Mouse (Mus musculus): ENCODE results near the gene Galk2. TPM values are rescaled to one million over a fixed set of nuclear protein-coding genes. Genes with fewer than 3 reads are reported as not detected.
A peak's percentile ranks its signal among the peaks of the same experiment; 100 is the strongest.

Galk2 gene
- polyA plus RNA-seq, 1 experiment from 2014 or later = 43.6 TPM

DNA sequence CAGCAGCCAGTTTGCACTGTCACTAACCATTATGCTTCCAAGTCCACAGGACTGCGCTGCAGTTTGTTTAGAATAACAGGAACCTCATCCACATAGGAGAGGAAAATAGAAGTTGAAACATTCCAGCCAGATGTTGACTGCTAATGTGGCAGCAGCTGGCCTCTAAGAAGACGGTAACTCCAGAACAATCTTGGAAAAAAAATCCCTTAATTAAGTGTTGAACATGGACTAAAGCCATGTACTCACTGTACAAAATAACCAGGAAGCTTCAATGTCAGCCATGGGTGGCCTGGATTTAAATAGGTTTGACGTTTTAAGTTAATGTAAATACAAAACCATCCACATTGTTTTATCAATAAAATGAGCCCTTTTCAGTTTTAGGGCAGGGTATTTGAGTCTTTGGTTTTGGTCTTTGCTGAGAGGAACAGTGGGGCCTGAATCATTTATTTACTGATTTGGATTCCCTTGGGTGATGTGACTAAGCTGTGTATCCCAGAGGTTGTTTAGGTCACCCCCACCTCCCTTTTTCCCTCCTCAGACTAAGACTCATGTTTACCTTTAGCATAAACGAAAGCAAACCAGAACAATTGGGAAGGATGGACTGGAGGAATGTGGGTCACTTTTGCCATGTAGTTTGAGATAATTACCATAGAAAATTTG, 47.6 kb downstream of the Galk2 start:
- 58% methylated on average over 4 of the region's 4 CpGs for WGBS
- Histone ChIP-seq H3K4me1 (no peaks in the 10 kb centered on the region), H3K27me3 (no peaks in the 10 kb centered on the region), H3K27ac (no peak overlapping the region), H3K4me2 (no peak overlapping the region), H3K9me3 (no peaks in the 10 kb centered on the region), H3K36me3 (peaks cover 13% of the 10 kb centered on the region; the same call in 1 of the 2 replicates), H3K4me3 (no peak overlapping the region), H3K9ac (no peak overlapping the region)
- ATAC-seq (ENCODE audit: insufficient number of reproducible peaks, low FRiP score, low TSS enrichment, low read depth) = no peak

GRCm38 (mm10) chr2:125907580-125908255, 48.8 kb downstream of the Galk2 start:
- H3K4me1 ChIP-seq = no peaks in the 10 kb centered on the region
- H3K9me3 ChIP-seq = no peaks in the 10 kb centered on the region
- no peak overlapping the region for H3K4me2 ChIP-seq
- H3K27ac ChIP-seq = no peak overlapping the region
- H3K4me3 ChIP-seq = no peak overlapping the region
- H3K27me3 ChIP-seq = no peaks in the 10 kb centered on the region
- H3K9ac ChIP-seq = no peak overlapping the region
- peaks cover 10% of the 10 kb centered on the region; the same call in 1 of the 2 replicates for H3K36me3 ChIP-seq
- 79% methylated on average over 4 of the region's 4 CpGs for WGBS
- ATAC-seq (ENCODE audit: insufficient number of reproducible peaks, low FRiP score, low TSS enrichment, low read depth) = no peak

GRCm38 (mm10) chr2:125914167-125914566, 55.3 kb downstream of the Galk2 start:
- Histone ChIP-seq H3K4me3 (no peak overlapping the region), H3K9me3 (no peaks in the 10 kb centered on the region), H3K4me2 (no peak overlapping the region), H3K36me3 (no peaks in the 10 kb centered on the region), H3K9ac (no peak overlapping the region), H3K4me1 (0 out of 2 replicates have a peak, but pooled peaks cover 10% of the 10 kb centered on the region), H3K27me3 (no peaks in the 10 kb centered on the region), H3K27ac (peak overlapping the region; percentile 64)
- 36% methylated on average over 1 of the region's 1 CpGs for WGBS
- peak; percentile 55; the same call in 1 of the 2 replicates for ATAC-seq (ENCODE audit: insufficient number of reproducible peaks, low FRiP score, low TSS enrichment, low read depth)

DNA sequence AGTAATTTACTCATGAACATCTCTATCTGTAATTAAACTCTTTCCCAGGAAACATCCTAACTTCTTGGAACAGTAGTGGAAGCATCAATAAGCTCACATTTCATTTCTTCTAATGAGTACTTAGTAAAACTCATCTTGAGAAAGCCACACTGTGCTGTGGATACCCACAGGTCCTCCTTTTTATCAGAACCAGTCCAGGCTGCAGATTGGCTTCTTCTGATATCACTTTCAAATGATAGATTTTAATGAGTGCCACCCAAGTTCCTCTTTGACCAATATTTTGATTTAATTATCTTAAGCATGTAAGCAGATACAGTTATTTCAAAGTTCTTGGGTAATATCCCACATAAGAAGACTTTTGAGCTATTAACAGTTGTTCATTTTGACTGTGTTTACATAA, 55.8 kb downstream of the Galk2 start:
- Histone ChIP-seq H3K4me2 (no peak overlapping the region), H3K9ac (no peak overlapping the region)
- ATAC-seq (ENCODE audit: insufficient number of reproducible peaks, low FRiP score, low TSS enrichment, low read depth) = no peak

GRCm38 (mm10) chr2:125916652-125917296, 57.9 kb downstream of the Galk2 start:
- 55% methylated on average over 11 of the region's 11 CpGs for WGBS
- Histone ChIP-seq H3K4me2 (no peak overlapping the region), H3K36me3 (peaks cover 3% of the 10 kb centered on the region; the same call in 1 of the 2 replicates), H3K4me3 (no peak overlapping the region), H3K9ac (no peak overlapping the region), H3K9me3 (no peaks in the 10 kb centered on the region), H3K27me3 (no peaks in the 10 kb centered on the region), H3K27ac (0 out of 2 replicates have a peak overlapping the region, but pooled peaks have one; percentile 5), H3K4me1 (0 out of 2 replicates have a peak, but pooled peaks cover 10% of the 10 kb centered on the region)
- peak; percentile 58 for ATAC-seq (ENCODE audit: insufficient number of reproducible peaks, low FRiP score, low TSS enrichment, low read depth)

More for the DNA sequence above, 55.8 kb downstream of the Galk2 start:
- Histone ChIP-seq H3K4me3 (no peak overlapping the region), H3K27ac (0 out of 2 replicates have a peak overlapping the region, but pooled peaks have one; percentile 43), H3K27me3 (no peaks in the 10 kb centered on the region), H3K36me3 (no peaks in the 10 kb centered on the region), H3K4me1 (0 out of 2 replicates have a peak, but pooled peaks cover 10% of the 10 kb centered on the region), H3K9me3 (no peaks in the 10 kb centered on the region)

DNA sequence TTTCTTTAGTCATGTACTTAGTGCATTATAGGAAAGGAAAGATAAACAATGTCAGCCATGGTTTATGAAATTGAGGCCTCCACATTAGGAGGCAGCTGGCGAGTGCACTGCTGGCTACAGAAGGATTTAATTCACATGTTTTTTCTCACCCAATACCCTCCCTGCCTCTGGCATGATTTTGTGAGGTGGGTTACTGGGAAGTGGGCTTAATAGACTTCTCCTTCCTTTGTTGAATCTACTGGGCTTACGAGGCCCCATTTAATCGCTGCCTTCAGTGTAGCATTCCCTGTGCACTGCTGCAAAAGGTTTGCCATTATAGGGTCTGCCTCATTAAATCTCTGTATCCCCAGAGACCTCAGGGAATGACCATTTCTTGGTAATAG, 58.4 kb downstream of the Galk2 start:
- Histone ChIP-seq H3K4me3 (no peak overlapping the region), H3K9me3 (no peaks in the 10 kb centered on the region), H3K36me3 (peaks cover 3% of the 10 kb centered on the region; the same call in 1 of the 2 replicates), H3K9ac (no peak overlapping the region), H3K27me3 (no peaks in the 10 kb centered on the region), H3K4me2 (no peak overlapping the region), H3K27ac (0 out of 2 replicates have a peak overlapping the region, but pooled peaks have one; percentile 5), H3K4me1 (0 out of 2 replicates have a peak, but pooled peaks cover 10% of the 10 kb centered on the region)
- no peak for ATAC-seq (ENCODE audit: insufficient number of reproducible peaks, low FRiP score, low TSS enrichment, low read depth)
- 36% methylated on average over 3 of the region's 3 CpGs for WGBS

GRCm38 (mm10) chr2:125921273-125921672, 62.4 kb downstream of the Galk2 start:
- Histone ChIP-seq H3K4me1 (peaks cover 11% of the 10 kb centered on the region), H3K9ac (no peak overlapping the region), H3K4me3 (no peak overlapping the region), H3K9me3 (no peaks in the 10 kb centered on the region), H3K4me2 (no peak overlapping the region), H3K27me3 (no peaks in the 10 kb centered on the region), H3K36me3 (peaks cover 3% of the 10 kb centered on the region; the same call in 1 of the 2 replicates), H3K27ac (no peak overlapping the region)
- 70% methylated on average over 5 of the region's 5 CpGs for WGBS
- ATAC-seq (ENCODE audit: insufficient number of reproducible peaks, low FRiP score, low TSS enrichment, low read depth) = no peak

- Histone ChIP-seq H3K4me3 (no peak overlapping the region), H3K4me1 (peaks cover 11% of the 10 kb centered on the region), H3K36me3 (peaks cover 3% of the 10 kb centered on the region; the same call in 1 of the 2 replicates), H3K27ac (no peak overlapping the region), H3K4me2 (no peak overlapping the region), H3K9me3 (no peaks in the 10 kb centered on the region), H3K27me3 (no peaks in the 10 kb centered on the region), H3K9ac (no peak overlapping the region)
- 89% methylated on average over 5 of the region's 5 CpGs for WGBS
- ATAC-seq (ENCODE audit: insufficient number of reproducible peaks, low FRiP score, low TSS enrichment, low read depth) = no peak
Observed at GRCm38 (mm10) chr2:125922149-125922548, 63.2 kb downstream of the Galk2 start.

DNA sequence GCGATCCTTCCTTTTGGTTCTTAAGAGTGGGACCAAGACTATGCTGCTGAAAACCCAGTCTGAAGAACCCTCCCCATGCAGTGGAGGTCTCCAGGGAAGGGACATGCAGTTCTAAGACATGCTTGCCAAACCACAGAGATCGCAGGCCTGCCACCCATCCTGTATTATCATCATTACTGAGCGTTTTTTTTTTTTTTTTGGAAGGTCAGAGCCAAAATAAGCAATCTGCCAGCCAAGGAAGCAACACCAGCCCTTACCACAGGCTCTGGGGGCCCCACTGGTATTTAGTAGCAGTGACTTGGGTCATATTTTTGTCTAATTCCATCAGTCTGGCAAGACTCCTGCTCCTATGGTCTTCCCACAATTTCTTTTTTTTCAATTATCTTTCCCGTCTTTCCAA, 64.0 kb downstream of the Galk2 start:
- Histone ChIP-seq H3K9ac (no peak overlapping the region), H3K27ac (0 out of 2 replicates have a peak overlapping the region, but pooled peaks have one; percentile 43), H3K36me3 (peaks cover 3% of the 10 kb centered on the region; the same call in 1 of the 2 replicates), H3K4me1 (peaks cover 6% of the 10 kb centered on the region), H3K4me3 (no peak overlapping the region), H3K27me3 (no peaks in the 10 kb centered on the region), H3K4me2 (no peak overlapping the region), H3K9me3 (no peaks in the 10 kb centered on the region)
- no peak for ATAC-seq (ENCODE audit: insufficient number of reproducible peaks, low FRiP score, low TSS enrichment, low read depth)
- 60% methylated on average over 4 of the region's 4 CpGs for WGBS

DNA sequence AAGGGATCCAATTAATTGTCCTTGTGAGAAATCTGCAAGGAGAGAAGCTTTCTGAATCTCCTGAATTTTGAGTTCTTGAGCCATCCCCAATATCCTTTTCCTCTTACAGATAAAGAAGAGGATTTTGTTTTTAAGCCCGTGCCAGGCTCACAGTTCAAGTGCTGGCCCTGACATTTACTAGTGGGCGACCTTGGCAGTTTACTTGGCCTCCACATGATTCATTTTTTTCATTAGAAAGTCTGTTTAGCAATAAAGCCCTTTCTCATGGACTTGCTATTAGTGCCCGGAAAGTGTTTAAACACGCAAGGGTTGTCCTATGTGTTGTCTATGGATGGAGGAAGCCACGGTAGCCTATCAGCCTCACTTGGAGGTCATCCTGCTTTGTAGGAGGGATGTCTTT, 64.4 kb downstream of the Galk2 start:
- H3K27ac ChIP-seq = no peak overlapping the region
- ATAC-seq (ENCODE audit: insufficient number of reproducible peaks, low FRiP score, low TSS enrichment, low read depth) = no peak
- no peaks in the 10 kb centered on the region for H3K27me3 ChIP-seq
- peaks cover 3% of the 10 kb centered on the region; the same call in 1 of the 2 replicates for H3K36me3 ChIP-seq
- no peak overlapping the region for H3K4me3 ChIP-seq
- no peak overlapping the region for H3K4me2 ChIP-seq
- WGBS = 84% methylated on average over 5 of the region's 5 CpGs
- H3K9me3 ChIP-seq = no peaks in the 10 kb centered on the region
- H3K9ac ChIP-seq = no peak overlapping the region
- peaks cover 6% of the 10 kb centered on the region for H3K4me1 ChIP-seq

GRCm38 (mm10) chr2:125924554-125924953, 65.6 kb downstream of the Galk2 start:
- Histone ChIP-seq H3K27me3 (no peaks in the 10 kb centered on the region), H3K36me3 (peaks cover 3% of the 10 kb centered on the region; the same call in 1 of the 2 replicates), H3K27ac (no peak overlapping the region), H3K4me1 (peaks cover 9% of the 10 kb centered on the region), H3K4me3 (no peak overlapping the region), H3K4me2 (no peak overlapping the region), H3K9ac (no peak overlapping the region), H3K9me3 (no peaks in the 10 kb centered on the region)
- ATAC-seq (ENCODE audit: insufficient number of reproducible peaks, low FRiP score, low TSS enrichment, low read depth) = no peak
- WGBS = 81% methylated on average over 1 of the region's 1 CpGs
